In the genomic region with DNA sequence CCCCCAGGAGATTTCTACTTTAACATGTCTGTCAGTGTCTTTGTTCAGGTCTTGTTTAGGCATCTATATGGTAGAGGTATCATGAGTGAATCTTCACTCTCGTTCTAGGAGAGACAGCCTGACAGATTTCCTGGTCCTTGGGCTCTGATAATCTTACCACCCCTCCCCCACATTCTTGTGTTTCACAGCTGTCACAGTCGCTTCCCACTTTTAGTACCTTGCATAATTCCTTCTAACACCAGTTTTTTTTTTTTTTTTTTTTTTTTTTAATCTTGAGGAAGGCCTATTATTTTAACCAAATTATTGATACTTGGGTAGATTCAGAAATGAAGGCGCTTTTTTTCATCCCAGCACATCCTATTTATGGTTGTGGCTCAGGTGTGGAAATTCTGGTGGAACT, we compare ENCODE assay signal across 26 mouse cellular contexts.
DNase-seq lines count a peak whose midpoint lies in the region; ATAC-seq and TF ChIP-seq lines count a peak whose summit lies in the region.
"Had no signal": no experiment of that assay in that cellular context is flagged by ENCODE, and none has a peak within 500 bp of the region (broad histone marks: within the 10 kb centered on the region; RNA-seq: fewer than 3 reads in every experiment).

No protein-coding gene starts in this region.

- peak overlapping the region; percentile 46 for H3K27ac ChIP-seq in gastrocnemius, adult 2 months
- H3K27ac ChIP-seq in kidney, embryonic 15.5 days: 0 out of 2 replicates have a peak overlapping the region, but pooled peaks have one; percentile 5
- H3K27ac ChIP-seq in CH12.LX (ENCODE audit: insufficient read depth, low read depth): no peak overlapping the region
- H3K27ac ChIP-seq: embryonic facial prominence, embryonic 12.5 days; embryonic facial prominence, embryonic 15.5 days; hindbrain, embryonic 10.5 days; hindbrain, embryonic 13.5 days; hindbrain, postnatal 0 days had no signal

- no peaks in the 10 kb centered on the region for H3K9me3 ChIP-seq in kidney, embryonic 15.5 days (replicated peaks)
- no peaks in the 10 kb centered on the region for H3K9me3 ChIP-seq in CH12.LX (replicated peaks; ENCODE audit: low read length)
- H3K9me3 ChIP-seq: embryonic facial prominence, embryonic 12.5 days; embryonic facial prominence, embryonic 15.5 days; hindbrain, embryonic 10.5 days; hindbrain, embryonic 13.5 days had no signal

- no peaks in the 10 kb centered on the region for H3K36me3 ChIP-seq in kidney, embryonic 15.5 days
- H3K36me3 ChIP-seq in CH12.LX (replicated peaks in 1 of 2; ENCODE audit: control insufficient read depth in 1 of 2, insufficient read depth in 1 of 2, low read length in 1 of 2): peaks cover 0 to 8% of the 10 kb centered on the region in 2 experiments
- H3K36me3 ChIP-seq: embryonic facial prominence, embryonic 12.5 days; embryonic facial prominence, embryonic 15.5 days; hindbrain, embryonic 10.5 days; hindbrain, embryonic 13.5 days had no signal

- no peak overlapping the region for H3K4me2 ChIP-seq in kidney, embryonic 15.5 days
- no peak overlapping the region for H3K4me2 ChIP-seq in CH12.LX (ENCODE audit: insufficient read depth, low read depth, poor library complexity, severe bottlenecking)
- H3K4me2 ChIP-seq: embryonic facial prominence, embryonic 12.5 days; embryonic facial prominence, embryonic 15.5 days; heart, embryonic 11.5 days; hindbrain, embryonic 13.5 days had no signal

- TF ChIP-seq POLR2A in CH12.LX (IDR thresholded peaks at IDR 0.05; ENCODE audit: low read depth, low read length): no peak

- H3K27me3 ChIP-seq in kidney, embryonic 15.5 days: no peaks in the 10 kb centered on the region
- H3K27me3 ChIP-seq in CH12.LX (replicated peaks): no peaks in the 10 kb centered on the region
- H3K27me3 ChIP-seq: embryonic facial prominence, embryonic 12.5 days; embryonic facial prominence, embryonic 15.5 days; hindbrain, embryonic 13.5 days had no signal

- WGBS in kidney, embryonic 15.5 days: 55% methylated on average over 3 of the region's 3 CpGs

- dilution Hi-C loops in CH12.LX (cut with MboI; ENCODE audit: extremely low pct_ligation_motif_present, extremely low pct_unique_long_range_greater_than_20kb, low sequenced_read_pairs): no loop called here

- DNase-seq in gastrocnemius, adult 2 months: no peak
- DNase-seq in gastrocnemius, adult 8-10 months (ENCODE audit: low spot score in 2 of 2): no peak
- DNase-seq in kidney, adult 11 months: no peak
- no peak for DNase-seq in CH12.LX (ENCODE audit: extremely low read depth)
- no peak for DNase-seq in adrenal gland, postnatal 25 days
- DNase-seq in right cerebral cortex, adult 2 months (ENCODE audit: low spot score in 2 of 2): no peak
- DNase-seq: adrenal gland, adult 8-10 months; cerebellum, adult 11 months; cerebellum, adult 2 months; cerebellum, adult 9-11 months; cerebellum, postnatal 25 days; forebrain, postnatal 0 days; gastrocnemius, postnatal 10 days; gastrocnemius, postnatal 36 days; heart, adult 18-20 months; kidney, adult 18-20 months had no signal

- no peak for TF ChIP-seq RAD21 in CH12.LX (IDR thresholded peaks at IDR 0.05; ENCODE audit: low read depth, low read length)

- no peak for TF ChIP-seq EP300 in CH12.LX (IDR thresholded peaks at IDR 0.05; ENCODE audit: low read length)

- H3K4me3 ChIP-seq in gastrocnemius, adult 2 months: no peak overlapping the region
- H3K4me3 ChIP-seq in kidney, embryonic 15.5 days (replicated peaks): no peak overlapping the region
- no peak overlapping the region for H3K4me3 ChIP-seq in CH12.LX (replicated peaks in 1 of 3; ENCODE audit: low read depth in 2 of 3, low read length in 2 of 3, poor library complexity in 1 of 3)
- H3K4me3 ChIP-seq: embryonic facial prominence, embryonic 12.5 days; embryonic facial prominence, embryonic 15.5 days; hindbrain, embryonic 10.5 days; hindbrain, embryonic 13.5 days had no signal

- H3K79me2 ChIP-seq in CH12.LX (replicated peaks; ENCODE audit: control insufficient read depth, extremely low read depth, insufficient read depth, poor library complexity, severe bottlenecking): peaks cover 6% of the 10 kb centered on the region; the same call in 1 of the 2 replicates

- H3K9ac ChIP-seq in kidney, embryonic 15.5 days: no peak overlapping the region
- no peak overlapping the region for H3K9ac ChIP-seq in CH12.LX (ENCODE audit: insufficient read depth, low read depth)
- H3K9ac ChIP-seq: embryonic facial prominence, embryonic 12.5 days; embryonic facial prominence, embryonic 15.5 days; forebrain, postnatal 0 days; hindbrain, embryonic 13.5 days had no signal

- no peak for TF ChIP-seq CTCF in gastrocnemius, adult 2 months (IDR thresholded peaks at IDR 0.05)
- TF ChIP-seq CTCF in CH12.LX (conservative IDR thresholded peaks at IDR 0.05 in 1 of 2, IDR thresholded peaks at IDR 0.05 in 1 of 2; ENCODE audit: low read depth in 2 of 2, low read length in 2 of 2): no peak

- no peak for ATAC-seq in kidney, embryonic 15.5 days (replicated peaks; ENCODE audit: low FRiP score)
- ATAC-seq in granulocyte monocyte progenitor cell, adult 5-6 weeks (replicated peaks; ENCODE audit: poor library complexity, severe bottlenecking): peak; percentile 54
- ATAC-seq: activated CD4-positive, CD25-positive, alpha-beta regulatory T cell, adult 4 months; forebrain, embryonic 14.5 days; forebrain, postnatal 0 days; hindbrain, postnatal 0 days had no signal

- in situ Hi-C loops in CH12.LX (cut with MboI; ENCODE audit: low pct_ligation_motif_present, low pct_unique_long_range_greater_than_20kb, low sequenced_read_pairs): no loop called here

- H3K4me1 ChIP-seq in kidney, embryonic 15.5 days: peaks cover 66% of the 10 kb centered on the region
- H3K4me1 ChIP-seq in CH12.LX (ENCODE audit: control insufficient read depth in 1 of 2, insufficient read depth in 2 of 2): peaks cover 23 to 93% of the 10 kb centered on the region in 2 experiments

- intact Hi-C loops in gastrocnemius, adult 2 months (cut with DNase I): no loop called here

TF ChIP-seq in CH12.LX, 34 proteins besides CTCF, POLR2A, EP300 and RAD21:
- no peak for TF ChIP-seq GABPA (IDR thresholded peaks at IDR 0.05; ENCODE audit: insufficient replicate concordance, low read depth, low read length)
- TF ChIP-seq ZNF384 (IDR thresholded peaks at IDR 0.05; ENCODE audit: low read depth, low read length): peak; percentile 57
